Mouse (Mus musculus) splenic B cell, adult 2 months (primary cell): ENCODE data around the gene Rabgap1.
A peak's percentile ranks its signal among the peaks of the same experiment; 100 is the strongest.

Experiments
- DNase-seq: peaks from one replicate; pipeline ENCODE4 v3.0.0-alpha.2; 2011; ENCODE audit warnings: low read depth, low spot score
- H3K27me3 ChIP-seq: 2 replicates; pipeline ENCODE4 v1.6.1; 2012; ENCODE audit warnings: mild to moderate bottlenecking, low read length, moderate library complexity, mixed read lengths; ENCODE audit not compliant: control insufficient read depth, poor library complexity, insufficient read depth, severe bottlenecking
- H3K36me3 ChIP-seq: 2 replicates; pipeline ENCODE4 v1.6.1; 2012; ENCODE audit warnings: mild to moderate bottlenecking, low read length, moderate library complexity, mixed read lengths; ENCODE audit not compliant: control insufficient read depth, poor library complexity, insufficient read depth, severe bottlenecking

Rabgap1 gene

DNA sequence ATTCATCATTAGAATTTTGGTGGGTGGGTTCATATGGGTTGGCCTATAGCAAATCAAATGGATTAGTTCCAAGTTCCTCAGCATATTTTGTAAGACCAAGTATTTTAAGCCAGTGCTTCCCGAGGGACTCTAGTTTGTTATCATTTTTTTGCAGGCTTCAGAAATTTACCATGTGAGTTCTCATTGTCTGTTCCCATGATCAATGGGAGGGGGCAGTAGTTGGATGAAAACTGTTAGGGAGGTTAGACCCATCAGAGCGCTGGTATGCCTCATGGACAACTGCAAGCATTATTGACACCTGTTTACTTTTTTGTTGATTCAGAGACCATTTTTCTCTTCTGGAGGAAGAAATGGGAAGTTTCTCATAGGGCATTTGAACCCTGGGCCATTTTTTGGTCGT, 88.6 kb downstream of the Rabgap1 start:
- DNase-seq = no peak

DNA sequence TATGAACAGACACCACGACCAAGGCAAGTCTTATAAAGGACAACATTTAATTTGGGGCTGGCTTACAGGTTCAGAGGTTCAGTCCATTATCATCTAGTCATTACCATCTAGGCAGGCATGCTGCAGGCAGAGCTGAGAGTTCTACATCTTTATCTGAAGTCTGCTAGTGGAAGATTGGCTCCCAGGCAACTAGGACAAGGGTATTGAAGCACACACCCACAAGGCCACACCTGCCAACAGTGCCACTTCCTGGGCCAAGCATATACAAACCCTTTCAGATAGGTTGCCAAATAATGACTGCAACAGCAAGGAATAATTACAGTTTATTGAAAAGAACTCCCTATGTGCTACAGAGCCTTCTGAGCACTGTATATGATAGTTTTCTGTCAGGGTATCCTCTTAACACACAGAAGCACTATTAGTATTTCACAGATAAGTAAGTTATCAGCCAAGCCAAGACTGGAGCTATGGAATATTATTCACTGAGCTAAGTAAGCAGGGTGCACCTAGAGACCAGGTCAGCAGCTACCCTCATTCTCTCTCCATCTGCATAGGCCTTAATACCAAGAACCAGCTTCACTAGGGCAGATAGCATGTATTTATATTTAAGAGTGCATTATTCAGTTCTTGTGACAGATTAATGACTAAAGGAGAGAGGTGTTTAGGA, 106.4 kb downstream of the Rabgap1 start:
- peaks cover 6% of the 10 kb centered on the region for H3K36me3 ChIP-seq
- no peaks in the 10 kb centered on the region for H3K27me3 ChIP-seq
- DNase-seq = no peak

More for the DNA sequence above, 88.6 kb downstream of the Rabgap1 start:
- H3K36me3 ChIP-seq = 0 out of 2 replicates have a peak, but pooled peaks cover 2% of the 10 kb centered on the region
- H3K27me3 ChIP-seq = no peaks in the 10 kb centered on the region

DNA sequence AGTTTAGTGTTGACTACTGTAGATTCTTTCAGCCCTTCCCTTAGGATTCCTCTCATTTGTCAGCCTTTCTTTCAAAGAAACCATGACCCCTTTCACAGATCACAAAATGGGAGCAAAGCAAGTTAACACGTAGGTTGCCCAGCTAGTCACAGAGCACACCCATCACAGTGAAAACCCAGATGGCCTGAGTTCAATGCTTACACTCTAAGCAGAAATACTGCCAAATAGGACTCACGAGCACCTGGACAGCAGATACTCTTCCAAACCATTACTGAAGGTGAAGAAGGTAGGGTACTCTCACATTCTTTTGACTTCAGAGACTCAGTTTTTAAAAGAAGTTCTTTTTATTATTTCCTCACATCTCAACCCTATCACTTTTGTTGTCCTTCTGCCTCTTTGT, 113.3 kb downstream of the Rabgap1 start:
- no peaks in the 10 kb centered on the region for H3K27me3 ChIP-seq
- DNase-seq = no peak

DNA sequence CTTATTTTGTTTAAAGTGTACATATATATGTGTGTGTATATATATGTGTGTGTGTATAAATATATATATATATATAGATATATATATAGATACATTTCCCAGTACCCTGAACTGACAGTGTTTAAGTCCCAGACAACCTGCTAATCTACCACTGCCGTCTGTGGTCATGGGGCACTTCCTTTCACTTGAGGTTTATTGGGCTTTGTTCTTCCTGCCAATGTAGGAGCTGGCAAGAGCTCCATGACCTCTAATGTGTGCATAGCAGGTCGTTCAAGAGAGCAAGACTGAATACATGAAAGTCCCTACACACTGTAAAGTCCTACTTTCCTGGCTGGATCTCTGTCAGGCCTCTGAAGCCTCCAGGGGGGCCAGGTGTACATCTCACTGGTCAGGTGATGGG, 122.5 kb downstream of the Rabgap1 start:
- Histone ChIP-seq H3K27me3 (no peaks in the 10 kb centered on the region), H3K36me3 (peaks cover 6% of the 10 kb centered on the region; the same call in 1 of the 2 replicates)
- no peak for DNase-seq

More for the DNA sequence above, 113.3 kb downstream of the Rabgap1 start:
- H3K36me3 ChIP-seq = peaks cover 8% of the 10 kb centered on the region

GRCm38 (mm10) chr2:37566035-37566434, 123.0 kb downstream of the Rabgap1 start:
- no peak for DNase-seq
- Histone ChIP-seq H3K27me3 (no peaks in the 10 kb centered on the region), H3K36me3 (peaks cover 3% of the 10 kb centered on the region; the same call in 1 of the 2 replicates)

GRCm38 (mm10) chr2:37569888-37570287, 126.8 kb downstream of the Rabgap1 start:
- Histone ChIP-seq H3K36me3 (no peaks in the 10 kb centered on the region; the same call in none of the 2 replicates), H3K27me3 (no peaks in the 10 kb centered on the region)
- no peak for DNase-seq

GRCm38 (mm10) chr2:37570703-37571102, 127.6 kb downstream of the Rabgap1 start:
- peaks cover under 1% of the 10 kb centered on the region for H3K36me3 ChIP-seq
- H3K27me3 ChIP-seq = no peaks in the 10 kb centered on the region
- DNase-seq = no peak

DNA sequence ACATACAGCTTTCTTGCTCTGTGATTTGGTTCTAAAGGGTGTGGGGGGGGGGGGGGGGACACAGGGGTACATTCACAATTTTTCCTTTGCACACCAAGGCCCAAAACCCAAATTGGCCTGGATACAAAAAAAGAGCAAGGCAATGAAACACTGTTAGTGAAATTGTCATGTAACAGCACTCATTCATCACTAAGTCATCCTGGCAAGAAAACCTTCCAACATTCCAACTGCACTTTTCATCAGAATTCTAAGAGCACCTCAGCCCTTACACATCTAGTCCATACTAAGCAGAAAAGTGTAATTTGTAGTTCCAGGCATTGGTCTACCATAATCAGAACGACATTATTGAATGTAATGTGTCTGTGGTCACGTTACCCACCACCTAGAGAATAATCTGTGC, 129.1 kb downstream of the Rabgap1 start:
- DNase-seq = no peak
- H3K27me3 ChIP-seq = no peaks in the 10 kb centered on the region
- H3K36me3 ChIP-seq = peaks cover 2% of the 10 kb centered on the region

- Histone ChIP-seq H3K36me3 (peaks cover 6% of the 10 kb centered on the region), H3K27me3 (no peaks in the 10 kb centered on the region)
- no peak for DNase-seq
Measured at GRCm38 (mm10) chr2:37576661-37577060, 133.6 kb downstream of the Rabgap1 start.

DNA sequence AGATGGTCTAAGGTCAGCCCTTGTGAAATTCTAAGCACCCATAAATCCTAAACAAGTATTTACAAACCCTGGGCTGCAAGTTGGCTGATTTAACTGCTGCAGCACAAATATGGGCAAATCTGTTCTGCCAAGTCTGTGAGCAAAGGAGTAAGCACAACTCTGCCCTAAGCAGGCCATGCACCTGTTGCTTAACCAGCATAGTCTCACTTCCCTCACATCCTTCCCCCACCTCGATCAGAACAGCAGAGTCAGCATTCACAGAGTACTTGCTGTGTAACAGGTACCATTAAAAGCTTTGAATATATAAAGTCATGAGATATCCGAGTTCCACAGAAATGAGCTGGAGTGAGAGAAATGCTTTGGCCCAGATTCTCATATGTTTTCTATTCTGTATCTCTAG, 135.1 kb downstream of the Rabgap1 start:
- H3K27me3 ChIP-seq = no peaks in the 10 kb centered on the region
- peak; percentile 8 for DNase-seq
- peaks cover 6% of the 10 kb centered on the region; the same call in 1 of the 2 replicates for H3K36me3 ChIP-seq

DNA sequence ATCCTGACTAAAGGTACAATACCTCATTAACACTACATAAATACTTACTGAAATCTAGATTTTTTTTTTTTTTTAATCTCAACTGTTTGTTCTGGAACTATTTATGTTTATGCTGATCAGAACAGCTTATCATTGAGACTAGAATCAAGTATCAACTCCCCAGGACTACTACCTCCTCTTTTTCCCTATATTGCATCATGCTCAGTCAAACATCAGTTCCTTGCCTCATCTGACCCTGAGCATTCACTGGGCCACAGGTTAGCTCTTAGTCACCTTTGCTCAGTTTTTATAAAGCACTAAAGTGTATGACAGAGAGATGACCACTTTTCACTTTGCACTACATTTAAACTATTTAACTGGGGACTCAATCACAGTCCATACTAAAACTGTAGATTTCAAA, 144.8 kb downstream of the Rabgap1 start:
- DNase-seq = no peak
- Histone ChIP-seq H3K36me3 (peaks cover 15% of the 10 kb centered on the region), H3K27me3 (no peaks in the 10 kb centered on the region)
